Comparison of ENCODE assay signal across 16 mouse cellular contexts in the genomic region with DNA sequence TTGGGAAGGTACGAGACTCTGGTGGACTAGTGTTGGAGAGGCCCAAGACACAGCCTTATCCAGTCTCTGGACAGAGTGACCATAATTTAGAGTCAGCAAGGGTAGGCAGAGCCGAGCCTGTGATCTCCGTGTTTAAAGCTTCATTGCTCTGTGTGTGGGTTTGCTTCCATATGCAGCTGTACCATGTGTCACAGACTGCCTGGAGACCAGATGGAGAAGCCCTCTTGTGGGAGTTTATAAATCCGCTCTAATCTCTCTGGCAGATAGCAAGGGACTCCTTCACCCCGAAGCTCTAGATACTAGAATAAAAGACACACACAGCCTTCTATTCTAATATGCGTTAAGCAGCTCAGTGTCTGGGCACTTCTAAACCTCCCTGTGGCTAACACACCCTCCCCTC. TPM values are rescaled to one million over a fixed set of nuclear protein-coding genes. Genes with fewer than 3 reads are reported as not detected.
DNase-seq lines count a peak whose midpoint lies in the region; ATAC-seq lines count a peak whose summit lies in the region.
"Had no signal": no experiment of that assay in that cellular context is flagged by ENCODE, and none has a peak within 500 bp of the region (broad histone marks: within the 10 kb centered on the region; RNA-seq: fewer than 3 reads in every experiment).

No protein-coding gene starts in this region.

- H3K36me3 ChIP-seq in hindbrain, embryonic 14.5 days (replicated peaks; ENCODE audit: control insufficient read depth, insufficient read depth): peaks cover 38% of the 10 kb centered on the region
- H3K36me3 ChIP-seq in hindbrain, embryonic 11.5 days (ENCODE audit: control insufficient read depth, insufficient read depth, low read length): peaks cover 10% of the 10 kb centered on the region
- H3K36me3 ChIP-seq in embryonic facial prominence, embryonic 14.5 days (ENCODE audit: control insufficient read depth, insufficient read depth, low read length): peaks cover 36% of the 10 kb centered on the region
- peaks cover 79% of the 10 kb centered on the region for H3K36me3 ChIP-seq in midbrain, embryonic 10.5 days

- H3K4me2 ChIP-seq in hindbrain, embryonic 14.5 days (replicated peaks): no peak overlapping the region
- H3K4me2 ChIP-seq in hindbrain, embryonic 11.5 days (replicated peaks; ENCODE audit: low read depth, low read length): no peak overlapping the region
- H3K4me2 ChIP-seq in embryonic facial prominence, embryonic 14.5 days (ENCODE audit: low read depth, low read length): no peak overlapping the region
- H3K4me2 ChIP-seq: heart, embryonic 15.5 days; stomach, embryonic 15.5 days had no signal

- no peaks in the 10 kb centered on the region for H3K27me3 ChIP-seq in hindbrain, embryonic 14.5 days (ENCODE audit: control insufficient read depth, insufficient read depth, low read length)
- no peaks in the 10 kb centered on the region for H3K27me3 ChIP-seq in hindbrain, embryonic 11.5 days (ENCODE audit: control insufficient read depth, insufficient read depth, low read length)
- H3K27me3 ChIP-seq in embryonic facial prominence, embryonic 14.5 days (replicated peaks; ENCODE audit: control insufficient read depth, insufficient read depth, low read length): no peaks in the 10 kb centered on the region
- H3K27me3 ChIP-seq in midbrain, embryonic 10.5 days (ENCODE audit: low read depth, poor library complexity, severe bottlenecking): no peaks in the 10 kb centered on the region
- H3K27me3 ChIP-seq: heart, embryonic 15.5 days; Patski; stomach, embryonic 15.5 days had no signal

- H3K9ac ChIP-seq in hindbrain, embryonic 14.5 days: no peak overlapping the region
- no peak overlapping the region for H3K9ac ChIP-seq in hindbrain, embryonic 11.5 days (ENCODE audit: low read depth, low read length)
- H3K9ac ChIP-seq in embryonic facial prominence, embryonic 14.5 days (ENCODE audit: low read depth, low read length): no peak overlapping the region
- H3K9ac ChIP-seq: heart, embryonic 15.5 days; stomach, embryonic 15.5 days had no signal

- H3K4me1 ChIP-seq in hindbrain, embryonic 14.5 days (replicated peaks; ENCODE audit: control insufficient read depth, insufficient read depth, low read length): no peaks in the 10 kb centered on the region
- H3K4me1 ChIP-seq in hindbrain, embryonic 11.5 days (replicated peaks; ENCODE audit: control insufficient read depth, insufficient read depth, low read length): no peaks in the 10 kb centered on the region
- H3K4me1 ChIP-seq in embryonic facial prominence, embryonic 14.5 days (ENCODE audit: control insufficient read depth, insufficient read depth, low read length): no peaks in the 10 kb centered on the region
- H3K4me1 ChIP-seq in midbrain, embryonic 10.5 days: peaks cover 13% of the 10 kb centered on the region; the same call in 1 of the 2 replicates

- H3K4me3 ChIP-seq in hindbrain, embryonic 14.5 days (replicated peaks; ENCODE audit: low read length): no peak overlapping the region
- no peak overlapping the region for H3K4me3 ChIP-seq in hindbrain, embryonic 11.5 days (ENCODE audit: low read depth, low read length)
- H3K4me3 ChIP-seq in embryonic facial prominence, embryonic 14.5 days (ENCODE audit: low read depth, low read length): no peak overlapping the region
- H3K4me3 ChIP-seq in midbrain, embryonic 10.5 days: no peak overlapping the region
- H3K4me3 ChIP-seq: heart, embryonic 15.5 days; megakaryocyte, embryonic 14.5 days; stomach, embryonic 15.5 days had no signal

- no peak for ATAC-seq in hindbrain, embryonic 14.5 days (ENCODE audit: low FRiP score)
- no peak for ATAC-seq in hindbrain, embryonic 11.5 days (ENCODE audit: low FRiP score)
- no peak for ATAC-seq in embryonic facial prominence, embryonic 14.5 days (ENCODE audit: low read depth)
- ATAC-seq: Patski had no signal

- WGBS in hindbrain, embryonic 14.5 days: 66% methylated on average over 6 of the region's 6 CpGs
- WGBS in hindbrain, embryonic 11.5 days: 88% methylated on average over 6 of the region's 6 CpGs
- 58% methylated on average over 6 of the region's 6 CpGs for WGBS in embryonic facial prominence, embryonic 14.5 days
- WGBS in midbrain, embryonic 10.5 days: 79% methylated on average over 6 of the region's 6 CpGs

- DNase-seq in hindbrain, embryonic 14.5 days (ENCODE audit: low spot score): no peak
- DNase-seq in hindbrain, embryonic 11.5 days (ENCODE audit: low spot score): no peak
- peak; percentile 76 for DNase-seq in brain, adult 2 months (ENCODE audit: low read depth, low spot score)
- no peak for DNase-seq in embryonic facial prominence, embryonic 14.5 days (ENCODE audit: low spot score)
- no peak for DNase-seq in midbrain, embryonic 10.5 days (ENCODE audit: low spot score)
- DNase-seq in T-cell, adult 2 months (ENCODE audit: low spot score): no peak
- DNase-seq in cerebellum, postnatal 4 days (ENCODE audit: low spot score in 2 of 2): no peak
- no peak for DNase-seq in ovary, postnatal 14 days (ENCODE audit: low spot score)
- DNase-seq: cerebellum, adult 9-11 months; gastrocnemius, postnatal 10 days; kidney, adult 18-20 months; lung, adult 18-20 months had no signal

- H3K27ac ChIP-seq in hindbrain, embryonic 14.5 days: peak overlapping the region; percentile 49
- no peak overlapping the region for H3K27ac ChIP-seq in hindbrain, embryonic 11.5 days (ENCODE audit: low read depth, low read length)
- 0 out of 2 replicates have a peak overlapping the region, but pooled peaks have one; percentile 13 for H3K27ac ChIP-seq in embryonic facial prominence, embryonic 14.5 days (replicated peaks; ENCODE audit: low read depth, low read length)
- H3K27ac ChIP-seq in midbrain, embryonic 10.5 days (replicated peaks): peak overlapping the region; percentile 65; the same call in 1 of the 2 replicates
- H3K27ac ChIP-seq: heart, embryonic 15.5 days; stomach, embryonic 15.5 days had no signal

- H3K9me3 ChIP-seq in hindbrain, embryonic 14.5 days (ENCODE audit: control insufficient read depth, low read length): no peaks in the 10 kb centered on the region
- H3K9me3 ChIP-seq in hindbrain, embryonic 11.5 days (ENCODE audit: control insufficient read depth, low read length): no peaks in the 10 kb centered on the region
- no peaks in the 10 kb centered on the region for H3K9me3 ChIP-seq in embryonic facial prominence, embryonic 14.5 days (ENCODE audit: control insufficient read depth, low read length)
- no peaks in the 10 kb centered on the region for H3K9me3 ChIP-seq in midbrain, embryonic 10.5 days (replicated peaks)
- H3K9me3 ChIP-seq: heart, embryonic 15.5 days; megakaryocyte, embryonic 14.5 days; stomach, embryonic 15.5 days had no signal

RNA-seq across cellular contexts. Expression of gene Padi6, which starts 17.7 kb away (rescaled TPM):
- not detected in 2 replicates for polyA plus RNA-seq in hindbrain, embryonic 14.5 days (2014; fragmentation: Nextera tagmentation; extraction: Ambion mirVana)
- polyA plus RNA-seq in hindbrain, embryonic 11.5 days (2014; fragmentation: Nextera tagmentation; extraction: Ambion mirVana): 0.13 TPM in 1 of 2 replicates, not detected in the other
- polyA plus RNA-seq in embryonic facial prominence, embryonic 14.5 days (2014; fragmentation: Nextera tagmentation; extraction: Ambion mirVana): not detected in 2 replicates
- 0.05 TPM in 1 of 2 replicates, not detected in the other for polyA plus RNA-seq in midbrain, embryonic 10.5 days (2016; fragmentation: Nextera tagmentation; extraction: Ambion mirVana)
- polyA plus RNA-seq: heart, embryonic 15.5 days; Patski had no signal

RNA-seq across cellular contexts. Expression of gene Rcc2, which starts 24.4 kb away (rescaled TPM):
- 13.3 and 13.8 TPM in 2 replicates for polyA plus RNA-seq in hindbrain, embryonic 14.5 days (2014; fragmentation: Nextera tagmentation; extraction: Ambion mirVana)
- polyA plus RNA-seq in hindbrain, embryonic 11.5 days (2014; fragmentation: Nextera tagmentation; extraction: Ambion mirVana): 44.3 and 59.6 TPM in 2 replicates
- 31.1 and 31.6 TPM in 2 replicates for polyA plus RNA-seq in embryonic facial prominence, embryonic 14.5 days (2014; fragmentation: Nextera tagmentation; extraction: Ambion mirVana)
- polyA plus RNA-seq in midbrain, embryonic 10.5 days (2016; fragmentation: Nextera tagmentation; extraction: Ambion mirVana): 32.6 and 35.2 TPM in 2 replicates

RNA-seq across cellular contexts. Expression of gene Padi4, which starts 49.3 kb away (rescaled TPM):
- 0.08 and 0.22 TPM in 2 replicates for polyA plus RNA-seq in hindbrain, embryonic 14.5 days (2014; fragmentation: Nextera tagmentation; extraction: Ambion mirVana)
- 0.25 and 0.37 TPM in 2 replicates for polyA plus RNA-seq in hindbrain, embryonic 11.5 days (2014; fragmentation: Nextera tagmentation; extraction: Ambion mirVana)
- 0.14 and 0.38 TPM in 2 replicates for polyA plus RNA-seq in embryonic facial prominence, embryonic 14.5 days (2014; fragmentation: Nextera tagmentation; extraction: Ambion mirVana)
- polyA plus RNA-seq in midbrain, embryonic 10.5 days (2016; fragmentation: Nextera tagmentation; extraction: Ambion mirVana): 0.54 and 0.55 TPM in 2 replicates

RNA-seq across cellular contexts. Expression of gene Arhgef10l, which starts 58.9 kb away (rescaled TPM):
- 19.6 and 21.9 TPM in 2 replicates for polyA plus RNA-seq in hindbrain, embryonic 14.5 days (2014; fragmentation: Nextera tagmentation; extraction: Ambion mirVana)
- polyA plus RNA-seq in hindbrain, embryonic 11.5 days (2014; fragmentation: Nextera tagmentation; extraction: Ambion mirVana): 13.8 and 14.5 TPM in 2 replicates
- polyA plus RNA-seq in embryonic facial prominence, embryonic 14.5 days (2014; fragmentation: Nextera tagmentation; extraction: Ambion mirVana): 13.4 and 14.8 TPM in 2 replicates
- 25.1 and 32.4 TPM in 2 replicates for polyA plus RNA-seq in midbrain, embryonic 10.5 days (2016; fragmentation: Nextera tagmentation; extraction: Ambion mirVana)
